Mouse (Mus musculus): ENCODE data around the gene Ppid. TPM values are rescaled to one million over a fixed set of nuclear protein-coding genes. Genes with fewer than 3 reads are reported as not detected.

Gene Ppid
- polyA plus RNA-seq, 1 experiment from 2014 or later: 161 TPM

GRCm38 (mm10) chr3:79559021-79559772 lies 31.9 kb upstream of the Ppid start:
- no peak overlapping the region for H3K4me3 ChIP-seq (ENCODE audit: low read depth, low read length)
- no peak overlapping the region for H3K9ac ChIP-seq (replicated peaks; ENCODE audit: low read depth, low read length)
- 77% methylated on average over 9 of the region's 9 CpGs for WGBS
- no peaks in the 10 kb centered on the region for H3K9me3 ChIP-seq (ENCODE audit: control insufficient read depth, low read depth, low read length)
- H3K4me1 ChIP-seq (ENCODE audit: control insufficient read depth, insufficient read depth, low read length): 0 out of 2 replicates have a peak, but pooled peaks cover 3% of the 10 kb centered on the region
- H3K27me3 ChIP-seq (ENCODE audit: control insufficient read depth, insufficient read depth, low read length): no peaks in the 10 kb centered on the region
- H3K36me3 ChIP-seq (ENCODE audit: control insufficient read depth, insufficient read depth, low read length): no peaks in the 10 kb centered on the region
- ATAC-seq (ENCODE audit: insufficient number of reproducible peaks, insufficient read depth, low FRiP score, low read depth): peak; percentile 56; the same call in 1 of the 2 replicates
- no peak overlapping the region; the same call in 1 of the 2 replicates for H3K27ac ChIP-seq (ENCODE audit: low read length)
- no peak overlapping the region for H3K4me2 ChIP-seq (replicated peaks; ENCODE audit: low read depth, low read length)

- Histone ChIP-seq H3K4me1 (ENCODE audit: control insufficient read depth, insufficient read depth, low read length) (0 out of 2 replicates have a peak, but pooled peaks cover 3% of the 10 kb centered on the region), H3K9me3 (ENCODE audit: control insufficient read depth, low read depth, low read length) (no peaks in the 10 kb centered on the region), H3K4me3 (ENCODE audit: low read depth, low read length) (no peak overlapping the region), H3K4me2 (replicated peaks; ENCODE audit: low read depth, low read length) (no peak overlapping the region), H3K27me3 (ENCODE audit: control insufficient read depth, insufficient read depth, low read length) (no peaks in the 10 kb centered on the region), H3K9ac (replicated peaks; ENCODE audit: low read depth, low read length) (no peak overlapping the region), H3K27ac (ENCODE audit: low read length) (no peak overlapping the region; the same call in 1 of the 2 replicates), H3K36me3 (ENCODE audit: control insufficient read depth, insufficient read depth, low read length) (no peaks in the 10 kb centered on the region)
- no peak for ATAC-seq (ENCODE audit: insufficient number of reproducible peaks, insufficient read depth, low FRiP score, low read depth)
- WGBS: 76% methylated on average over 5 of the region's 5 CpGs
These were observed 31.4 kb upstream of the Ppid start for GRCm38 (mm10) chr3:79559773-79560045.

- Histone ChIP-seq H3K36me3 (ENCODE audit: control insufficient read depth, insufficient read depth, low read length) (no peaks in the 10 kb centered on the region), H3K9ac (replicated peaks; ENCODE audit: low read depth, low read length) (no peak overlapping the region), H3K27ac (ENCODE audit: low read length) (no peak overlapping the region), H3K4me1 (ENCODE audit: control insufficient read depth, insufficient read depth, low read length) (0 out of 2 replicates have a peak, but pooled peaks cover 3% of the 10 kb centered on the region), H3K9me3 (ENCODE audit: control insufficient read depth, low read depth, low read length) (no peaks in the 10 kb centered on the region), H3K4me3 (ENCODE audit: low read depth, low read length) (no peak overlapping the region), H3K4me2 (replicated peaks; ENCODE audit: low read depth, low read length) (no peak overlapping the region), H3K27me3 (ENCODE audit: control insufficient read depth, insufficient read depth, low read length) (no peaks in the 10 kb centered on the region)
- WGBS: 95% methylated on average over 6 of the region's 6 CpGs
- ATAC-seq (ENCODE audit: insufficient number of reproducible peaks, insufficient read depth, low FRiP score, low read depth): no peak
These were observed 30.6 kb upstream of the Ppid start for GRCm38 (mm10) chr3:79560555-79560954.

GRCm38 (mm10) chr3:79561784-79562715 lies 29.1 kb upstream of the Ppid start:
- no peak for ATAC-seq (ENCODE audit: insufficient number of reproducible peaks, insufficient read depth, low FRiP score, low read depth)
- H3K36me3 ChIP-seq (ENCODE audit: control insufficient read depth, insufficient read depth, low read length): no peaks in the 10 kb centered on the region
- no peak overlapping the region for H3K27ac ChIP-seq (ENCODE audit: low read length)
- H3K9me3 ChIP-seq (ENCODE audit: control insufficient read depth, low read depth, low read length): no peaks in the 10 kb centered on the region
- 0 out of 2 replicates have a peak, but pooled peaks cover 7% of the 10 kb centered on the region for H3K4me1 ChIP-seq (ENCODE audit: control insufficient read depth, insufficient read depth, low read length)
- 78% methylated on average over 10 of the region's 10 CpGs for WGBS
- no peaks in the 10 kb centered on the region for H3K27me3 ChIP-seq (ENCODE audit: control insufficient read depth, insufficient read depth, low read length)
- H3K9ac ChIP-seq (replicated peaks; ENCODE audit: low read depth, low read length): no peak overlapping the region
- no peak overlapping the region for H3K4me2 ChIP-seq (replicated peaks; ENCODE audit: low read depth, low read length)
- no peak overlapping the region for H3K4me3 ChIP-seq (ENCODE audit: low read depth, low read length)

- no peak overlapping the region for H3K9ac ChIP-seq (replicated peaks; ENCODE audit: low read depth, low read length)
- no peak for ATAC-seq (ENCODE audit: insufficient number of reproducible peaks, insufficient read depth, low FRiP score, low read depth)
- no peaks in the 10 kb centered on the region for H3K27me3 ChIP-seq (ENCODE audit: control insufficient read depth, insufficient read depth, low read length)
- WGBS: 82% methylated on average over 2 of the region's 2 CpGs
- no peaks in the 10 kb centered on the region for H3K36me3 ChIP-seq (ENCODE audit: control insufficient read depth, insufficient read depth, low read length)
- 0 out of 2 replicates have a peak, but pooled peaks cover 7% of the 10 kb centered on the region for H3K4me1 ChIP-seq (ENCODE audit: control insufficient read depth, insufficient read depth, low read length)
- H3K4me2 ChIP-seq (replicated peaks; ENCODE audit: low read depth, low read length): no peak overlapping the region
- H3K9me3 ChIP-seq (ENCODE audit: control insufficient read depth, low read depth, low read length): no peaks in the 10 kb centered on the region
- H3K27ac ChIP-seq (ENCODE audit: low read length): no peak overlapping the region
- no peak overlapping the region for H3K4me3 ChIP-seq (ENCODE audit: low read depth, low read length)
These were observed 27.6 kb upstream of the Ppid start for GRCm38 (mm10) chr3:79563511-79563910.

- ATAC-seq (ENCODE audit: insufficient number of reproducible peaks, insufficient read depth, low FRiP score, low read depth): no peak
- no peak overlapping the region for H3K9ac ChIP-seq (replicated peaks; ENCODE audit: low read depth, low read length)
- H3K36me3 ChIP-seq (ENCODE audit: control insufficient read depth, insufficient read depth, low read length): no peaks in the 10 kb centered on the region
- no peaks in the 10 kb centered on the region for H3K27me3 ChIP-seq (ENCODE audit: control insufficient read depth, insufficient read depth, low read length)
- no peaks in the 10 kb centered on the region for H3K9me3 ChIP-seq (ENCODE audit: control insufficient read depth, low read depth, low read length)
- no peak overlapping the region for H3K4me2 ChIP-seq (replicated peaks; ENCODE audit: low read depth, low read length)
- 0 out of 2 replicates have a peak, but pooled peaks cover 4% of the 10 kb centered on the region for H3K4me1 ChIP-seq (ENCODE audit: control insufficient read depth, insufficient read depth, low read length)
- H3K27ac ChIP-seq (ENCODE audit: low read length): no peak overlapping the region
- no peak overlapping the region for H3K4me3 ChIP-seq (ENCODE audit: low read depth, low read length)
- 75% methylated on average over 10 of the region's 10 CpGs for WGBS
These were observed 26.1 kb upstream of the Ppid start for GRCm38 (mm10) chr3:79564875-79565606.

- 2% methylated on average over 52 of the region's 60 CpGs for WGBS
- 0 out of 2 replicates have a peak, but pooled peaks cover 4% of the 10 kb centered on the region for H3K4me1 ChIP-seq (ENCODE audit: control insufficient read depth, insufficient read depth, low read length)
- H3K4me2 ChIP-seq (replicated peaks; ENCODE audit: low read depth, low read length): peak overlapping the region; percentile 93
- ATAC-seq (ENCODE audit: insufficient number of reproducible peaks, insufficient read depth, low FRiP score, low read depth): peak; percentile 56
- peak overlapping the region; percentile 82 for H3K4me3 ChIP-seq (ENCODE audit: low read depth, low read length)
- H3K36me3 ChIP-seq (ENCODE audit: control insufficient read depth, insufficient read depth, low read length): no peaks in the 10 kb centered on the region
- H3K9ac ChIP-seq (replicated peaks; ENCODE audit: low read depth, low read length): peak overlapping the region; percentile 76
- no peaks in the 10 kb centered on the region for H3K27me3 ChIP-seq (ENCODE audit: control insufficient read depth, insufficient read depth, low read length)
- no peaks in the 10 kb centered on the region for H3K9me3 ChIP-seq (ENCODE audit: control insufficient read depth, low read depth, low read length)
- peak overlapping the region; percentile 72; the same call in 1 of the 2 replicates for H3K27ac ChIP-seq (ENCODE audit: low read length)
These were observed 24.1 kb upstream of the Ppid start for GRCm38 (mm10) chr3:79566716-79567691.
